Comparison of ENCODE assay signal across 20 mouse cellular contexts in the genomic region with DNA sequence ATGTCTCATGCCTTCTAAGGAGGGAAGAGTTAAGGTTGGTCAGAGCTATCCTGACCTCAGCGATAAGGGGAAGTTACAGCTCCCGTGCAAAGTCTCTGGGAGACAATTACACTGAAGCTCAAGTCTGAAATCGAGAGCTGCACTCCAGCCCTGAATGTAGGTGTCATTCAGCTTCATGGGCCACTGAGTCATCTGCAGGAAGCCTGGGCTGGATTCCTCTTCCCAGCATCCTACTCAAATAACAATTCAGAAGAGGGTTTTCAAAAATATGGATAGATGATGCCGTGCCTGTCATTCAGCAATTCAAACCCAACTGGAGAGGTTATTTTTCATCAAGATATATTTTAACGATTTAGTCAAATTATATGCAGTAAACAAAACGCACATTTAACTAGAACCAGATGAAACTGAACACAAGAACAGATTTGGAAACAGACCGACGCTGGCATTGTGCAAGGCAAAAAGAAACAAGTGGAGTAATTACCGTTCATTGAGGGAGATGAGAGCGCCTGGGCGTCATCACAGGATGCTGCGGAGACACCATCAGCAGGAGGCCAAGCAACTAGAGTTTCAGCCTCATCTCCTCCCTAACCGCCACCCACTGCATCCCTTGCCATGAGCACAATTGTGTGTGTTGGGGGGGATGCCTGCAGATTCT. TPM values are rescaled to one million over a fixed set of nuclear protein-coding genes. Genes with fewer than 3 reads are reported as not detected.
DNase-seq lines count a peak whose midpoint lies in the region; ATAC-seq and TF ChIP-seq lines count a peak whose summit lies in the region.
"Had no signal": no experiment of that assay in that cellular context is flagged by ENCODE, and none has a peak within 500 bp of the region (broad histone marks: within the 10 kb centered on the region; RNA-seq: fewer than 3 reads in every experiment).

No protein-coding gene starts in this region.

- H3K27me3 ChIP-seq in neural tube, embryonic 15.5 days (replicated peaks), result no peaks in the 10 kb centered on the region
- H3K27me3 ChIP-seq: liver, embryonic 12.5 days; neural tube, embryonic 12.5 days; stomach, embryonic 15.5 days had no signal

- H3K4me3 ChIP-seq in neural tube, embryonic 15.5 days (replicated peaks), result no peak overlapping the region
- H3K4me3 ChIP-seq in layer of hippocampus, adult 2 months, result no peak overlapping the region
- H3K4me3 ChIP-seq: liver, embryonic 12.5 days; midbrain, embryonic 12.5 days; neural tube, embryonic 12.5 days; stomach, embryonic 15.5 days had no signal

- no peak overlapping the region for H3K4me2 ChIP-seq in neural tube, embryonic 15.5 days
- H3K4me2 ChIP-seq: liver, embryonic 12.5 days; midbrain, embryonic 12.5 days; neural tube, embryonic 12.5 days; stomach, embryonic 15.5 days had no signal

- no peak for TF ChIP-seq CTCF in layer of hippocampus, adult 2 months (conservative IDR thresholded peaks at IDR 0.05)

- 38% methylated on average over 13 of the region's 13 CpGs for WGBS in neural tube, embryonic 15.5 days

- no peak for DNase-seq in neural tube, embryonic 10.5 days (ENCODE audit: extremely low spot score, low spot score)
- peak; percentile 59 to 87 for DNase-seq in layer of hippocampus, adult 2 months (ENCODE audit: low spot score in 2 of 2)
- DNase-seq in left cerebral cortex, postnatal 36 days (ENCODE audit: low spot score in 2 of 2), result peak; percentile 40 to 44
- no peak for DNase-seq in kidney, postnatal 4 days
- DNase-seq in adrenal gland, adult 8-10 months, result no peak
- DNase-seq in lung, postnatal 14 days, result no peak
- DNase-seq: adrenal gland, adult 2 months; gastrocnemius, postnatal 10 days; heart, postnatal 4 days; thymus, postnatal 4 days had no signal

- no peak overlapping the region for H3K9ac ChIP-seq in neural tube, embryonic 15.5 days (replicated peaks)
- H3K9ac ChIP-seq: liver, embryonic 12.5 days; midbrain, embryonic 12.5 days; neural tube, embryonic 12.5 days; stomach, embryonic 15.5 days had no signal

- H3K9me3 ChIP-seq in neural tube, embryonic 15.5 days (replicated peaks), result no peaks in the 10 kb centered on the region
- H3K9me3 ChIP-seq: liver, embryonic 12.5 days; neural tube, embryonic 12.5 days; stomach, embryonic 15.5 days had no signal

- no peaks in the 10 kb centered on the region for H3K36me3 ChIP-seq in neural tube, embryonic 15.5 days
- H3K36me3 ChIP-seq: liver, embryonic 12.5 days; midbrain, embryonic 12.5 days; neural tube, embryonic 12.5 days; stomach, embryonic 15.5 days had no signal

- intact Hi-C loops in left cerebral cortex, postnatal 36 days (cut with DNase I), result loop anchor here (5.0 kb wide), 1 partner anchor 39 kb away; no protein-coding TSS in a partner anchor

- ATAC-seq in neural tube, embryonic 15.5 days (ENCODE audit: low FRiP score), result no peak
- ATAC-seq: CD4-positive, CD25-positive, alpha-beta regulatory T cell, adult 4 months; intestine, postnatal 0 days; liver, embryonic 12.5 days had no signal

- H3K4me1 ChIP-seq in neural tube, embryonic 15.5 days, result peaks cover 5% of the 10 kb centered on the region; the same call in 1 of the 2 replicates
- H3K4me1 ChIP-seq: liver, embryonic 12.5 days; midbrain, embryonic 12.5 days; neural tube, embryonic 12.5 days; stomach, embryonic 15.5 days had no signal

- H3K27ac ChIP-seq in neural tube, embryonic 15.5 days (replicated peaks), result 0 out of 2 replicates have a peak overlapping the region, but pooled peaks have one; percentile 5
- H3K27ac ChIP-seq in layer of hippocampus, adult 2 months, result peak overlapping the region; percentile 46; the same call in 1 of the 2 replicates
- H3K27ac ChIP-seq: liver, embryonic 12.5 days; midbrain, embryonic 12.5 days; neural tube, embryonic 12.5 days; stomach, embryonic 15.5 days had no signal

RNA-seq across cellular contexts. Expression of gene Cfap46, which starts 57.8 kb away (rescaled TPM):
- polyA plus RNA-seq in neural tube, embryonic 15.5 days (2015; fragmentation: Nextera tagmentation; extraction: Ambion mirVana), result 1.6 and 3.2 TPM in 2 replicates
- total RNA-seq in layer of hippocampus, adult 2 months (2021), result 1 to 10 TPM; 2.2 to 2.5 TPM
- total RNA-seq in left cerebral cortex, postnatal 36 days (2021), result 1 to 10 TPM; 1.9 to 5.3 TPM
- 1 to 10 TPM in 2 of 4 experiments, under 1 TPM in 2; 0.52 to 1.6 (median 0.99) TPM for total RNA-seq in adrenal gland, adult 8-10 months (2022)
- total RNA-seq: common myeloid progenitor, adult 5-6 weeks; heart, postnatal 4 days had no signal
- polyA plus RNA-seq: CD4-positive, CD25-positive, alpha-beta regulatory T cell, adult 4 months; intestine, postnatal 0 days; large intestine, adult 2 months; liver, embryonic 12.5 days; small intestine, adult 2 months had no signal

Comparison
In these comparisons a context has a peak if more than half of its experiments do, and no peak if none do; other contexts are left out.
1. DNase-seq: peak in layer of hippocampus, adult 2 months (2 of 2) and left cerebral cortex, postnatal 36 days (2 of 2); none in neural tube, embryonic 10.5 days (single experiment), kidney, postnatal 4 days (0 of 2), adrenal gland, adult 8-10 months (single experiment) and lung, postnatal 14 days (single experiment).